Mouse (Mus musculus): ENCODE measurements around the gene Fam160b1. TPM values are rescaled to one million over a fixed set of nuclear protein-coding genes. Genes with fewer than 3 reads are reported as not detected.

Gene Fam160b1
- polyA plus RNA-seq, 1 experiment = 6.2 TPM

GRCm38 (mm10) chr19:57340900-57341742, 19.4 kb upstream of the Fam160b1 start:
- 81% methylated on average over 8 of the region's 8 CpGs for WGBS
- DNase-seq (ENCODE audit: low read depth, low spot score) = no peak

DNA sequence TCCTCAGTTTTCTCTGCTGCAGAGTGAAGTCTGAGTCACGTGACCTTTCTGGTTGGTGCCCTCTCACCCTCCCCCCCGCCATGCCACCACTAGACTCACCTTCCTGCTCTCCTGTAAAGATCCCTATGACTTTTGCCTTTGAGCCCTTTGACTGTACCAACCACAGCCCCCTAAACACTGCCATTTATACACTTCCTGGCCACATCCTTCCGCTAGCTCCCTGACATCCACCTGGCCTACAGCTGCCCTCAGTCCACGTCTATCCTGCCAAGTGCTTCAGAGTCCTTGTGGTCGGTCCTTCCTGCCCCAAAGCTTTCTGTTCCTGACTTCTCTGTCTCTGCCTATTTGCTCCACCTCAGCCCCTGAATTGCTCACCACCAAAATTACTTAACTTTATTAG, 16.6 kb upstream of the Fam160b1 start:
- 84% methylated on average over 5 of the region's 5 CpGs for WGBS

DNA sequence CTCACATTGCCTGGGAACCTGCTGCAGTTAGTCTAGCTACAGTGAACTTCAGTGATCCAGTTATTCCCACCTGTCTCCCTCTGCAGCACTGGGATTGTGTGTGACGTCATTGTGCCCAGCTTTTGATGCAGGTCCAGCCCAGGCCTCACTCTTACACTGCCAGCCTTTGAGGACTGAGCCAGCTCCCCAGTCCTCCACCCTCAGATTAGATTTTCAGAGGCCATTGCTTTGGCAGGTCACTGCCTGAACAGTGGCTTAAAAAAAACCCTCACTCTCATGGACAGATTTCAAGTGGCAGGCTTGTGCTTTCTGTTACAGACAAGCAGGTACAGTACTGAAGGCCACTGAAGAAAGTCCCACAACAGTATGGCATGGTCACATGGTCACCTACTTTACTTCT, 15.8 kb upstream of the Fam160b1 start:
- no peak for DNase-seq (ENCODE audit: low read depth, low spot score)
- 81% methylated on average over 1 of the region's 1 CpGs for WGBS

More for the DNA sequence above, 16.6 kb upstream of the Fam160b1 start:
- DNase-seq (ENCODE audit: low read depth, low spot score) = no peak

GRCm38 (mm10) chr19:57349096-57349495, 11.4 kb upstream of the Fam160b1 start:
- DNase-seq (ENCODE audit: low read depth, low spot score) = no peak

DNA sequence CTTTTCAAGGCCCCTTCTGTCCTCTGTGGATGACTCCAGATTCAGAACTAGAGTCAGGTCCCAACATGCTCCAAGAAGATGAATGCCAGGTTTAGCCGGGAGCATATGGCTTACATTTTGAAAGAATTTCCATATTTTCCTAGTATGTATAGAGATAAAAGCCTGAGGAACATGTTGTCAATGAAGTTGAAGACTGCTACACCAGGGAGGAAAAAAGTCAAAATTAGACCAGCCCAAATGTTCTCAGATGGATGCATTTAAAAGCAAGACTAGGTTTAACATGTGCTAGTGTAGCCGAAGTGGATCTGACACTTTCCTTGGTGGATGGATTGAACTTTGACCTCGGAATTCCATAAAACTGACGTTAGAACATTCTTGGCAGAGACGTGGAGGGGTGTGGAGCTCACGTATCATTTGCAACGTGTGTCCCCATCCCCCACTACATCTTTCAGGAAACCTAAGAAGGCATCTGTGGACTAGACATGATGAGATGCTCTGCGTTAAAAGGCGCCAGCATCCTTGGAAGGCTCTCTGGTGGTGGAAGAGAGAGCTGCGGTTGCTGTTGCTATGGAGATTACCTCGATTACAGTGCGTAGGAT, 8.0 kb upstream of the Fam160b1 start:
- DNase-seq (ENCODE audit: low read depth, low spot score) = no peak
- WGBS = 63% methylated on average over 12 of the region's 12 CpGs

DNA sequence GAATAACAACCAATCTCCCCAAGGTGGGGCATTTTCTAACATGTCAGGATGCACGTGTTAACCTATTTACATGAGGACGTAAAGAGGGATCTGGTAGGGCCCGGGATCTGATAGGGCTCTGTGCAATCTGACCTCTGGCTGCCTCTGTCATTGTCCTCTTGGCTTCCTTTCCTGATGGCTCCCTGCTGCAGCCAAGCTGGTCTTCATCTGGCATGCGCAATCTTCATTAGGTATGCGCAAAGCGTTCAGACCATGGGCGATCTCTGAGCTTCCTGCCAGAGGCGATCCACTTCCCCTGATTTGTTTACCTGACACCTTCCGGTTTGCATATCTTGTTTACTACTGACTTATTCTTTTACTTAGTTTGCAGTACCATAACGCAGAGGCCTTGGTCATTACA, 7.3 kb upstream of the Fam160b1 start:
- DNase-seq (ENCODE audit: low read depth, low spot score) = no peak
- 92% methylated on average over 10 of the region's 10 CpGs for WGBS

GRCm38 (mm10) chr19:57354050-57354449, 6.4 kb upstream of the Fam160b1 start:
- DNase-seq (ENCODE audit: low read depth, low spot score) = no peak
- 90% methylated on average over 11 of the region's 11 CpGs for WGBS

DNA sequence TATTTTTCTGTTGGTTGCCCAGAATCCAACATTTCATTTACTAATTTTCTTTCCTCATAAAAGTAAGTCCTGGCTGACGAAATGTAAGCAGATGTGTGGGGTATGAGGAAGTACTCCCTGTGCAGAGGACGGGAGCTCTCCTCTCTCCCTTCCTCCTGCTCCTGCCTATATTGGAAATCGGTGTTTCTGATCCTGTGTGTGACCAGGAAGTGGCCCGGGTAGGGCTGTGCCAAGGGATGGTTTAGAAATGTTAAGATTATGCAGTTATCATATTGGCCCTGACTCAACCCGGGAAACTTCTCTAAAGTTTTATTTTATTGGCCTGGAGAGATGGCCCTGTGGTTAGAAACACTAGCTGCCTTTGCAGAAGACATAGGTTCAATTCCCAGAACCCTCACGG, 5.8 kb upstream of the Fam160b1 start:
- WGBS = 20% methylated on average over 6 of the region's 6 CpGs
- no peak for DNase-seq (ENCODE audit: low read depth, low spot score)

DNA sequence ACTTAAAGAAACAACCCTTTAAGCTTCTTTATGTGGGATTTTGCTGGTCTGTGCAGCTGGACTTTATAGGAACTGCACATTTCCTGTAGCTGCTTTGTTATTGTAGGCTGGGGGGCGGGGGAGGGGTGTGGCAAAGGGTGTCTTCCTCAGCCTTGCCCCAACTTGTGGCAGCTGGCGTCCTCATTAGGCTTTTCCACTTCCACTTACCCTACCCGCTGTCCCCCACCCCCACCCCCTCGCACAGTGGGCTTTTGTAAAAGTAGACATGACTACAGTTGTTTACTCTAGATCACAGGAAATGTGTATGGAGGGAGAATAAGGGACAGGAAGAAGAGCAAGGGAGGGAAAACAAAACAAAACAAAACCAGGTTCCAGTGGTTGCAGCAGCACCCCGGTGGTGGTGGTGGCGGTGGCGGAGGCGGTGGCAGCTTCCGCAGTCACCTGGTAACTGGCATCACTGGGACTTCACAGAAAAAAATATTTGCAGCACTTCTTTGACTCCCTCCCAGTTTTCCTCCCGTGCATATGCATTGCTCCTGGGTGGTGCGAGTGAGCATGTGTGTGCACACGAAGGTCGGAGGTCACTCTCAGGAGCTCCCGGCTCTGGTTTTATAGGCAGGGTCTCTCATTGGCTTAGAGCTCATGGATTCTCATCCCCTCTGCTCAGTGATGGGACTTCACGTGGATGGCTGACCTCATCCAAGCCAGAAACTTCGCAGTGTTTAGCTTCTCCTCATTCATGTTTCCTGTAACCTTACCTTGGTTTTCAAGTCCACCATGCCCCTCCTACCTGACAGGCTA, 4.8 kb upstream of the Fam160b1 start:
- no peak for DNase-seq (ENCODE audit: low read depth, low spot score)
- WGBS = 48% methylated on average over 16 of the region's 16 CpGs

- no peak for DNase-seq (ENCODE audit: low read depth, low spot score)
Measured at GRCm38 (mm10) chr19:57356273-57356672, 4.2 kb upstream of the Fam160b1 start.

DNA sequence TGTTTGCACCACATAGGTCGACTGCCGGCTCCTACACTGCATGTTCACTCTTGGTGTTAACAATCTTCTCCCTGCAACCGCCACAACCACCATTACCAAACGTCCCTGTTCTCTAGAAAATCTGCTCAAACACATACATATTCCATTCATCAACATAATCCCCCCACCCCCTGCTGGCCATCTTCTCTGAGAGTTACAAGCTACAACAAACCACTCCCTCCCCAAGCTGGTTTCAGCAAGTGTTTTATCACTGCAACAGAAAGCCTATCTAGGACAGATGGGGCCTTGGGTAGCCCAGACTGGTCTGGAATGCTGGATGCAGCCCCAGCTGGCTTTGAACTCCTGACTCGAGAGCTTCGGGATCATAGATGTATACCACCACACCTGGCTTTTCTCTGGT, 3.2 kb upstream of the Fam160b1 start:
- 91% methylated on average over 6 of the region's 6 CpGs for WGBS
- DNase-seq (ENCODE audit: low read depth, low spot score) = no peak

More at GRCm38 (mm10) chr19:57356273-57356672, 4.2 kb upstream of the Fam160b1 start:
- 12% methylated on average over 7 of the region's 7 CpGs for WGBS

- no peak for DNase-seq (ENCODE audit: low read depth, low spot score)
- WGBS = 86% methylated on average over 5 of the region's 5 CpGs
Measured at GRCm38 (mm10) chr19:57357811-57358210, 2.7 kb upstream of the Fam160b1 start.

- no peak for DNase-seq (ENCODE audit: low read depth, low spot score)
- WGBS = 52% methylated on average over 12 of the region's 12 CpGs
Measured at GRCm38 (mm10) chr19:57358322-57358721, 2.2 kb upstream of the Fam160b1 start.

DNA sequence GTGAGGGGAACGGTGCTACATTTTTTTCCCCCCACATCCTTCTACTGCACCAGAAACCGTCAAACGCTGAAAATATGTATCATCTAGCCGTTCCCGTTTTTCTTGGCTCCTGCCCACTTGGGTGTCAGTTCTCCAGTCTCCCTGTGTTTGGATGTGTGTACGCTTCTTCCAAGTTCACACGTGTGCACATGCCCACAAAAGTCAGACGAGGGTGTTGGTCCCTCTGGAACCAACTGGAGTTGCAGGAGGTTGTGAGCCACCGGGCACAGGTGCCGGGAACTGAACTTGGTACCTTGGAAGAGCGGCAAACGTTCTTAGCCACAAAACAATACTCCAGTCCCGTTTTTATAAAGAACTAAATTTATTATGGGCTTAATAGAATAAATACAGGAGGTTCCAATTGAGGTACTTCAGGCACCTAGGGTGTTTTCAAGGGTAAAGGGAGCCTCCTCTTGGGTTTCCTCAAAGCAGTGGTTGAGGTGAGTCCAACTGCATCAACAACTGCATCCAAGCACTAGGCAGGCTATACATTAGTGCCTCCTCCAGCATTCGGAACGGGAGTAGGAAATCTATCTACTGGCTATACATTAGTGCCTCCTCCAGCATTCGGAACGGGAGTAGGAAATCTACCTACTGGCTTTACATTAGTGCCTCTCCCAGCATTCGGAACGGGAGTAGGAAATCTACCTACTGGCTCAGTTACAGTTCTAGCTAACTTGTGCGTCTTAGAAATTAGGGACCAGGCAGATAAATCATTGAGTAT, 1.5 kb upstream of the Fam160b1 start:
- DNase-seq (ENCODE audit: low read depth, low spot score) = no peak
- WGBS = 81% methylated on average over 20 of the region's 20 CpGs

DNA sequence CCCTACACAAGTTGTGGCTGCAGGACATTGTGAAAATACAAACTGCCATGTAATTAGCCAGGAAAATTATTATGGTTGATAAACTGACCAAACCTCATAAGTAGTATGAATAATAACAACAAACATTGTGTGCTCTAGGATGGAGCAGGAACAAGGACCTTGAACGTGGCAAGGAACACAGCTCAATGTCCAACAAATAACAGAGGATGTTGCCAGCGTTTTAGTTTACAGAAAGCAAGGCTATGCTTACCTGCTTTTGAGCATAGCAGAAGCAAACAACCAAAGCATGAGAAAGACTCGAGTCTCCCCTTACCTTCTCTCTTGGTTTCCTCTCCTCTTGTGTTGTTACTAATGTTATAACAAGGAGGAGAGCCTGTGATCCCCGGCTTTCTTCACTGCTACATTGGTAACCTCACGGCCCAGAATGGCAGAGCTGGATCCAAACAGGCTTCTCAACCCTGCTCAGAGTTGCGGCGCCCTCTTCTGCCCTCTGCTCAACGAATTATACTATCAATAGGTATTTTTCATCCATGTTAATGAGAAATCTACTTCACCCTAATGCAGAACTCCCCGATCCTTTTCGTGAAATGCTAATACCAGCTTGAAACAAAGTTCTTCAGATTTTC, 666 bp upstream of the Fam160b1 start:
- no peak for DNase-seq (ENCODE audit: low read depth, low spot score)
- WGBS = 12% methylated on average over 10 of the region's 10 CpGs

- DNase-seq (ENCODE audit: low read depth, low spot score) = no peak
- under 1% methylated on average over 65 of the region's 78 CpGs for whole genome bisulfite sequencing
Measured at GRCm38 (mm10) chr19:57361131-57361938, 855 bp downstream of the Fam160b1 start.

GRCm38 (mm10) chr19:57361939-57362307, 1.4 kb downstream of the Fam160b1 start:
- DNase-seq (ENCODE audit: low read depth, low spot score) = no peak
- 17% methylated on average over 3 of the region's 3 CpGs for WGBS

DNA sequence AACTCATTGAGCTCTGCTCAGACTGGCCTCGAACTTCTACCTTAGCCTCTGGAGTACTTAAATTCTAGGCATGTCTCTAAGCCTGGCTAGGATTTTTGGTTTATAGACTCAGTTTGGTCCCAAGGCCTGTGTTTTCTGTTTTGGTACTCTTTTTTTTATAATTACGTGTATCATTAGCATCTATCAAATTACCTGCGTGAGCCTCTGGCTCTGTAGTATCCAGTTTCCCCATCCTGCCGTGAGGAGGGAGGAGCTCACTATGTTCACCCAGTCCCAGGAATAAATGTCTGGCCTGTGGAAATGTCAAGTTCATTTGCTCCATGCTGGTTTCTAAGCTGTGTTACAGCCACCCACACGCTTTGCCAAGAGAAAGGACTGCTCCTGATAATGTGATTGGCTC, 2.1 kb downstream of the Fam160b1 start:
- DNase-seq (ENCODE audit: low read depth, low spot score) = no peak
- WGBS = 52% methylated on average over 5 of the region's 5 CpGs

- no peak for DNase-seq (ENCODE audit: low read depth, low spot score)
- WGBS = 38% methylated on average over 7 of the region's 7 CpGs
Measured at GRCm38 (mm10) chr19:57363076-57363475, 2.6 kb downstream of the Fam160b1 start.

All from large intestine, adult 2 months (tissue).